Mouse (Mus musculus) liver, embryonic 14 days (tissue): ENCODE measurements around the gene Krtap12-1. TPM values are rescaled to one million over a fixed set of nuclear protein-coding genes. Genes with fewer than 3 reads are reported as not detected.

ENCODE experiments used
- polyA plus RNA-seq: library from polyadenylated mRNA; depleted of rRNA; stranded (reverse); fragments of >200 nt; gene quantifications from 2 replicates; pipeline ENCODE4 v1.2.3, GENCODE M21; 2012; rRNA removed

Gene Krtap12-1
- not detected in 2 replicates for polyA plus RNA-seq

DNA sequence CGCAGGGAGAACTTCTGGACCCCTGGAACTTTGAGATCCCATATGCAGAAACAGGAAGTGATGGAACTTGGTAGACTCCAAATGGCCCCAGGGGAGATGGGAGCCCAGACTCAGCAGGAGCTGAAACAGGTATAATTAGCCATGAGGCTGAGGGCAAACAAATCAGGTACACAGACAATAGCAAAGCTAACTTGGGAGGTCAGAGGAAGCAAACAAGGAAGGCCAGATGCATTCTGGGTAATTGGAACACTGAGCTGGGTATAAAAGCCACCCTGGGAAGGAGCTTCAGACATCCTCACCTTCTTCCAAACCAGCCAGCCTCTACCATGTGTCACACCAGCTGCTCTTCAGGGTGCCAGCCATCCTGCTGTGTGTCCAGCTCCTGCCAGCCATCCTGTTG is at the start of gene Krtap12-1:
Gene Krtap12-1 (plus strand): TSS at position 301 of the 400 bp plus-strand sequence.

DNA sequence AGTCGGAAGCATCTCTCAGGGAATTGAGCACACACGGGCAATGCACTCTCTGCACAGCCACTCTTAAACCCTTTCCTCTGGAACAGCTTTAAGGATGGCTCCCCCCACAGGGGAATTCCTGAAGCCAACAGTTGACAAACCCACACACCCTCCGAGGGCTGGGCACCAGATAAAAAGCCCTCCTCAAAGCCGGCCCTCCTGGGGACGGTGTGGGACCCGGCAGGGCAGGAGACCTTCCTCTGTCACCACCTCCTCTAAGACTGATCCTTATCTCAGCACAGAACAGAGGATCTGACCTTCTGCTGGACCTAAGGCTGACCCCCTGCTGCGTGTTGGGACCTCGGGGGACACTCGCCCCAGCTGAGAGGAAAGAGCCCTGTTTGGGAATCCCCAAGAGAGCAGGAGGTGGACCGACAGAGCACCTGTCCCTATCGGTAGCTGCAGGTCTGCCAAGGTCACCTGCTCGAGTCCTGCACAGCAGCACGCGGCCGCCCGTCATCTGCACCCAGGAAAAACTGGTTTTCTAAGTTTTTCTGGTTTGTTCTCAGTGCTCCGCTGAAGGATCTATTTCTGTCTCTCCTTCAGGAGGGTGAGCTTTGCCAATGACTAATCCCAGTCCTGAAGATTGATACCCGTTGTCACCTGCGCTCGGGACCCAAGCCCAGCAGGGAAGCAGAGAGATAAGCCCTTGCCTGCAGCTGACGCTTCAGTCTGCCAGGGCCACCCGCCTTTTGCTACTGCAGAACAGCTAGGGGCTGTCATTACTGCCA is 34.3 kb upstream of the Krtap12-1 start, which contains the start of gene Tspear:
Gene Tspear (plus strand): TSS at position 675 of the 770 bp plus-strand sequence.

DNA sequence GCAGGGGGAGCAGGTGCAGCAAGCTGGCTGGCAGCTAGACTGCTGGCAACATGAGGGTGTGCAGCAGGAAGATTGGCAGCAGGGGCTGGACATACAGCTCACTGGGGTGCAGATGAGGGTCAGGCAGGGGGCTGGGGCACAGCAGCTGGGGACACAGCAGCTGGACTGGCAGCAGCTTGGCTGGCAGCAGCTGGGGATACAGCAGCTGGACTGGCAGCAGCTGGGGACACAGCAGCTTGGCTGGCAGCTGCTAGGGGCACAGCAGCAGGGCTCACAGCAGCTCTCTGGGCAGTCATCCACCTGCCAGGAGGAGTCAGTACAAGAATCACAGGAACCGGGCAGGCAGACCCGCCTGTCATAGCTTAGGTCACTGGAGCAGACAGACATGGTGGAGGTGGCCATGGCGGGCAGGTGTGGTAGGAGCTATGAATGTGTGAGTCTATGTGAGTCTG is 30.0 kb upstream of the Krtap12-1 start, which contains the start of gene Gm19402:
Gene Gm19402 (minus strand): TSS at position 402 of the 452 bp plus-strand sequence.

DNA sequence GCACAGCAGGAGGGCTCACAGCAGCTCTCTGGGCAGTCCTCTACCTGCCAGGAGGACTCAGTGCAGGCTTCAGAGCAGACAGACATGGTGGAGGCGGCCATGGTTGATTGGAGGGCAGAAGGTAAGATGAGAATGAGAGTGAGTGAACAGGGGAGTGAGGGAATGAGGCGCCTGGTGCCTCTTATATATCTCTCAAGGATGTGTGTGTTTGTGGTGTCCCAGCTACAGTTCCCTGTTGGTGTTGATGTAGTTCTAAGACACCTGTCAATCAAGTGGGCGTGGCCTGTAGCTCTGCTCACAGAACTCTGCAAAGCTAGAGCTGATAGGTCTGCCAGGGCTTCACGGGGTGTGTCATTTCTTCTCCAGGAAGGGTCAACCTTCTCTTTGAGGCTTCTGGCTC is 23.3 kb upstream of the Krtap12-1 start, which contains the start of gene Gm9508:
Gene Gm9508 (minus strand): TSS at position 101 of the 400 bp plus-strand sequence.

DNA sequence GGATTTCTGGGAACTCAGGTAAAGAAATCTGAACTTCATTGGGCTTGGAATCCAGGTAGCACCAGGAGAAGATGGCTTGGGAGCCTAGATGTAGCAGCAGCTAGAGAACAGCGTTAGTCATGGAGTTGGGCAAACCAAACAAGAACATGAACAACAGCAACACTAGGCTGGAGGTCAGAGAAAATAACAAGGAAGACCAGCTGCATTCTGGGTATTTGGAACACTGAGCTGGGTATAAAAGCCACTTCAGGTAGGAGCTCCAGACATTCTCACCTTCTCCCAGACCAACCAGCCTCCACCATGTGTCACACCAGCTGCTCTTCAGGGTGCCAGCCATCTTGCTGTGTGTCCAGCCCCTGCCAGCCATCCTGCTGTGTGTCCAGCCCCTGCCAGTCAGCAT is 14.1 kb upstream of the Krtap12-1 start, which contains the start of gene Gm10272:
Gene Gm10272 (plus strand): TSS at position 301 of the 400 bp plus-strand sequence.

DNA sequence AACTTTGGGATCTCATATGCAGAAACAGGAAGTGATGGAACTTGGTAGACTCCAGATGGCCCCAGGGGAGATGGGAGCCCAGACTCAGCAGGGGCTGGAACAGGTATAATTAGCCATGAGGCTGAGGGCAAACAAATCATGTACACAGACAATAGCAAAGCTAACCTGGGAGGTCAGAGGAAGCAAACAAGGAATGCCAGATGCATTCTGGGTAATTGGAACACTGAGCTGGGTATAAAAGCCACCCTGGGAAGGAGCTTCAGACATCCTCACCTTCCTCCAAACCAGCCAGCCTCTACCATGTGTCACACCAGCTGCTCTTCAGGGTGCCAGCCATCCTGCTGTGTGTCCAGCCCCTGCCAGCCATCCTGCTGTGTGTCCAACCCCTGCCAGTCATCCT is 9.2 kb upstream of the Krtap12-1 start, which contains the start of gene Gm10024:
Gene Gm10024 (plus strand): TSS at position 301 of the 400 bp plus-strand sequence.

DNA sequence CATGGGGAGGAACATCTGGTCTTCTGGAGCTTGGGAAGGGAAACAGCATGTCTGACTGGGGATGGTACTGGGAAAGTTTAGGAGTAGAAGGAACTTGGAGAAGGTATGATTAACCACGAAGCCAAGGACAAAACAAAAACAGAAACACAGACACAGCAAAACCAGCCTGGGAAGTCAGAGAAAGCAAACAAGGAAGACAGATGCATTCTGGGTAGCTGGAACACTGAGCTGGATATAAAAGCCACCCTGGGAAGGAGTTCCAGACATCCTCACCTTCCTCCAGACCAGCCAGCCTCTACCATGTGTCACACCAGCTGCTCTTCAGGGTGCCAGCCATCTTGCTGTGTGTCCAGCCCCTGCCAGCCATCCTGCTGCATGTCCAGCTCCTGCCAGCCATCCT is 4.9 kb upstream of the Krtap12-1 start, which contains the start of gene Gm10142:
Gene Gm10142 (plus strand): TSS at position 301 of the 400 bp plus-strand sequence.

DNA sequence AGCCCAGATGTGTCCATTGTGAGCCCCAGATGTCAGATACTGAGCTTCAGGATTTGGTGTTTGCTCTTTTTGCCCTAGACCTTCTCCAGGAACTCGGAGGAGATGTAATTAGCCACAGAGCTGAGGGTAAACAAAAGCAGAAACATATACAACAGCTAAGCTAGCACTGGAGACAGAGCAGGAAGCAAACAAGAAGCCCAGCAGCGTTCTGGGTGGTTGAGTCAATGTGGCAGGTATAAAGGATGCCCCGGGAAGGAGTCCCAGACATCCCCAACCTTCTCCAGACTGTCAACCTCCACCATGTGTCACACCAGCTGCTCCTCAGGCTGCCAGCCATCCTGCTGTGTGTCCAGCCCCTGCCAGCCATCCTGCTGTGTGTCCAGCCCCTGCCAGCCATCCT is 5.8 kb downstream of the Krtap12-1 start, which contains the start of gene Gm10100:
Gene Gm10100 (plus strand): TSS at position 301 of the 400 bp plus-strand sequence.

DNA sequence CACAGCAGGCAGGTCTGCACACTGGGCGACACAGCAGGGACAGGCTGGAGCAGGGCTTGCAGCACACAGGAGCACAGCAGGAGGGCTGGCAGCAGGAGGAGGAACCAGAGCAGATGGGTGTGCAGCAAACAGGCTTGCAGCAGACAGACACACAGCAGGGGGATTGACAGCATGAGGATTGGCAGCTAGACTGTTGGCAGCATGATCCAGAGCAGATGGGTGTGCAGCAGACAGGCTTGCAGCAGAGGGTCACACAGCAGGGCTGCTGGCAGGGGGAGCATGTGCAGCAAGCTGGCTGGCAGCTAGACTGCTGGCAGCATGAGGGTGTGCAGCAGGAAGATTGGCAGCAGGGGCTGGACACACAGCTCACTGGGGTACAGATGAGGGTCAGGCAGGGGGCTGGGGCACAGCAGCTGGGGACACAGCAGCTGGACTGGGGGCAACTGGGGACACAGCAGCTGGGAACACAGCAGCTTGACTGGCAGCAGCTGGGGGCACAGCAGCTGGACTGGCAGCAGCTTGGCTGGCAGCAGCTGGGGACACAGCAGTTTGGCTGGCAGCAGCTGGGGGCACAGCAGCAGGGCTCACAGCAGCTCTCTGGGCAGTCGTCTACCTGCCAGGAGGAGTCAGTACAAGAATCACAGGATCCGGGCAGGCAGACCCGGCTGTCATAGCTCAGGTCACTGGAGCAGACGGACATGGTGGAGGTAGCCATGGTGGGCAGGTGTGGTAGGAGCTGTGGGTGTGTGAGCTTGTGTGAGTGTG is 21.7 kb downstream of the Krtap12-1 start, which contains the start of gene Gm18596:
Gene Gm18596 (minus strand): TSS at position 715 of the 765 bp plus-strand sequence.

DNA sequence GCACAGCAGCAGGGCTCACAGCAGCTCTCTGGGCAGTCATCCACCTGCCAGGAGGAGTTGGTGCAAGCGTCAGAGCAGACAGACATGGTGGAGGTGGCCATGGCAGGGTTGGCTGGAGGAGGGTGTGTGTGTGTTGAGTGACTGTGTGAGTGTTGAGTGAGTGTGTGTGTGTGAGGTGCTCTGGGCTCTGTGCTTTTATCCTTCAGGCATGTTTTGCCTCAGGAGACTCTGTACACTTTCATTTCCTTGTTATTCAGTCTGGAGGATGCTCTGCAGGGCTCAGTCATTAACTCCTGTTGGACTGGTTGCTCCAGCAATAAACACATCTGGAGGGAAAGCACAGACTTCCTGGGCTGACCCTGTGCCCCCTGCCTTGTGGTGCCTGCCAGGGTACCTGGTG is 30.9 kb downstream of the Krtap12-1 start, which contains the start of gene Gm9736:
Gene Gm9736 (minus strand): TSS at position 101 of the 400 bp plus-strand sequence.

DNA sequence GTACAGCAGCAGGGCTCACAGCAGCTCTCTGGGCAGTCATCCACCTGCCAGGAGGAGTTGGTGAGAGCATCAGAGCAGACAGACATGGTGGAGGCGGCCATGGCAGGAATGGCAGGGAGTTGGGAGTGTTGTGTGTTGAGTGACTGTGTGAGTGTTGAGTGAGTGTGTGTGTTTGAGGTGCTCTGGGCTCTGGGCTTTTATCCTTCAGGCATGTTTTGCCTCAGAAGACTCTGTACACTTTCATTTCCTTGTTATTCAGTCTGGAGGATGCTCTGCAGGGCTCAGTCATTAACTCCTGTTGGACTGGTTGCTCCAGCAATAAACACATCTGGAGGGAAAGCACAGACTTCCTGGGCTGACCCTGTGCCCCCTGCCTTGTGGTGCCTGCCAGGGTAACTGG is 39.2 kb downstream of the Krtap12-1 start, which contains the start of gene Gm3233:
Gene Gm3233 (minus strand): TSS at position 101 of the 400 bp plus-strand sequence.

Other genes starting within 250 kb of the Krtap12-1 start
- 12.7 and 15.4 TPM in 2 replicates for gene Fam207a, start 204.8 kb upstream of the Krtap12-1 start, polyA plus RNA-seq
- 7.4 and 9.6 TPM in 2 replicates for gene Itgb2, start 190.3 kb upstream of the Krtap12-1 start, polyA plus RNA-seq
- gene Pttg1ip, start 138.9 kb upstream of the Krtap12-1 start, polyA plus RNA-seq, result 38.1 and 43.6 TPM in 2 replicates
- gene Sumo3, start 114.5 kb upstream of the Krtap12-1 start, polyA plus RNA-seq, result 99.8 and 106 TPM in 2 replicates
- 0.09 and 0.12 TPM in 2 replicates for gene Gm49325, start 114.4 kb upstream of the Krtap12-1 start, polyA plus RNA-seq
- 19.0 and 20.8 TPM in 2 replicates for gene Ube2g2, start 98.3 kb upstream of the Krtap12-1 start, polyA plus RNA-seq
- gene Tspear, start 34.0 kb upstream of the Krtap12-1 start, polyA plus RNA-seq, result 0.03 and 0.10 TPM in 2 replicates
- gene Gm19402, start 29.8 kb upstream of the Krtap12-1 start, polyA plus RNA-seq, result not detected in 2 replicates
- gene Gm9508, start 23.4 kb upstream of the Krtap12-1 start, polyA plus RNA-seq, result not detected in 2 replicates
- gene Gm10272, start 14.0 kb upstream of the Krtap12-1 start, polyA plus RNA-seq, result not detected in 2 replicates
- not detected in 2 replicates for gene Gm10024, start 9.1 kb upstream of the Krtap12-1 start, polyA plus RNA-seq
- gene Gm10142, start 4.8 kb upstream of the Krtap12-1 start, polyA plus RNA-seq, result not detected in 2 replicates
- not detected in 2 replicates for gene Gm10100, start 5.9 kb downstream of the Krtap12-1 start, polyA plus RNA-seq
- gene Gm18596, start 22.0 kb downstream of the Krtap12-1 start, polyA plus RNA-seq, result not detected in 2 replicates
- gene Gm9736, start 30.8 kb downstream of the Krtap12-1 start, polyA plus RNA-seq, result not detected in 2 replicates
- not detected in 2 replicates for gene Gm3233, start 39.1 kb downstream of the Krtap12-1 start, polyA plus RNA-seq
- gene Gm3238, start 50.7 kb downstream of the Krtap12-1 start, polyA plus RNA-seq, result not detected in 2 replicates
- not detected in 2 replicates for gene Gm7138, start 56.3 kb downstream of the Krtap12-1 start, polyA plus RNA-seq
- gene Gm3250, start 61.9 kb downstream of the Krtap12-1 start, polyA plus RNA-seq, result not detected in 2 replicates
- gene Gm7137, start 67.6 kb downstream of the Krtap12-1 start, polyA plus RNA-seq, result not detected in 2 replicates
- gene Gm9639, start 74.5 kb downstream of the Krtap12-1 start, polyA plus RNA-seq, result not detected in 2 replicates
- not detected in 2 replicates for gene Gm19668, start 78.5 kb downstream of the Krtap12-1 start, polyA plus RNA-seq
- gene Gm9507, start 91.2 kb downstream of the Krtap12-1 start, polyA plus RNA-seq, result not detected in 2 replicates
- gene Gm2696, start 94.1 kb downstream of the Krtap12-1 start, polyA plus RNA-seq, result not detected in 2 replicates
- not detected in 2 replicates for gene Krtap10-4, start 106.5 kb downstream of the Krtap12-1 start, polyA plus RNA-seq
- gene Krtap10-10, start 115.3 kb downstream of the Krtap12-1 start, polyA plus RNA-seq, result not detected in 2 replicates
- gene Gm36176, start 126.2 kb downstream of the Krtap12-1 start, polyA plus RNA-seq, result not detected in 2 replicates
- gene Gm10318, start 132.3 kb downstream of the Krtap12-1 start, polyA plus RNA-seq, result not detected in 2 replicates
- not detected in 2 replicates for gene Gm3285, start 141.4 kb downstream of the Krtap12-1 start, polyA plus RNA-seq
- gene Lrrc3, start 181.9 kb downstream of the Krtap12-1 start, polyA plus RNA-seq, result 5.5 and 6.6 TPM in 2 replicates
- 0.93 and 1.5 TPM in 2 replicates for gene Trpm2, start 250.0 kb downstream of the Krtap12-1 start, polyA plus RNA-seq